Mouse (Mus musculus): ENCODE measurements around the gene 1810010H24Rik. TPM values are rescaled to one million over a fixed set of nuclear protein-coding genes. Genes with fewer than 3 reads are reported as not detected.
"Not testable (repeated sequence)": the region's sequence is repeated elsewhere in the genome, so short reads cannot be mapped to it uniquely, and the experiment has no call there.

1810010H24Rik gene
- polyA plus RNA-seq, 1 experiment from 2014 or later, result 3.4 TPM

DNA sequence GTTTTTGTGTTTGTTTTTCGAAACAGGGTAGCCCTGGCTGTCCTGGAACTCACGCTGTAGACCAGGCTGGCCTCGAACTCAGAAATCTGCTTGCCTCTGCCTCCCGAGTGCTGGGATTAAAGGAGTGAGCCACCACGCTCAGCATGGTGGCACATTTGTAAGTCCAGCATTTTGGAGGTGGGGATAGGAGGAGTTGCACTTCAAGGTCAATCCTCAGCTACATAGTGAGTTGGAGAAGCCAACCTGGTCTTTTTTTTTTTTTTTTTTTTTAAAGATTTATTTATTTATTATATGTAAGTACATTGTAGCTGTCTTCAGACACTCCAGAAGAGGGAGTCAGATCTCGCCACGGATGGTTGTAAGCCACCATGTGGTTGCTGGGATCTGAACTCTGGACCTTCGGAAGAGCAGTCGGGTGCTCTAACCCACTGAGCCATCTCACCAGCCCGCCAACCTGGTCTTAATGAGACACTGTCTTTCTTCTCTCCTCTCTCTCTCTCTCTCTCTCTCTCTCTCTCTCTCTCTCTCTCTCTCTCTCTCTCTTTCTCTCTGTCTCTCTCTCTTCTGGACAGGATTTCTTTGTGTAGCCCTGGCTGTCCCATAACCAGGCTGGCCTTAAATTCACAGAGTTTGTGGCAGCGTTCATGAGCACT, 9.8 kb upstream of the 1810010H24Rik start:
- not testable (repeated sequence) for H3K36me3 ChIP-seq; ATAC-seq (ENCODE audit: insufficient read depth, low FRiP score, low read depth); H3K27me3 ChIP-seq (replicated peaks); H3K9me3 ChIP-seq; H3K4me2 ChIP-seq; H3K27ac ChIP-seq; H3K4me3 ChIP-seq (replicated peaks); H3K4me1 ChIP-seq; H3K9ac ChIP-seq
- 69% methylated on average over 11 of the region's 11 CpGs for WGBS

DNA sequence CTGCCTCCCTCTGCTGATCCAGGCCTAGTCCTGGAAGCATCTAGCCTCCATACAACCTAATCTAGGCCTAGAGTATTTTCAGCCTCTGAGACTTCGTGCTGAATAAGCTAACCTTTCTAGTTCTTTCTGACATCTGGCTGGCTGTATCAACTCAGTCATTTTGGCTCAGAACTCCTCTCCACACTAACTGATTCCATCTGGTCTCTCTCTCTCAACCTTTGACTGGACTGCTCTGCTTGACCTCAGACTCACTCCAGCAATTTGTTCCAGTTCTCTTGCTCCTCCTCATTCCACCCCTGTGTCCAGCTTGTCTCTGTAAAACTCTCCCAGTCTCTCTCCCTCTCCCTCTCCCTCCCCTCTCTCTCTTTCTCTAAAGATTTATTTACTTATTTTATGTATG, 8.6 kb upstream of the 1810010H24Rik start:
- no peak for ATAC-seq (ENCODE audit: insufficient read depth, low FRiP score, low read depth)
- H3K4me1 ChIP-seq, result no peaks in the 10 kb centered on the region
- no peak overlapping the region for H3K27ac ChIP-seq
- no peak overlapping the region for H3K4me2 ChIP-seq
- H3K36me3 ChIP-seq, result no peaks in the 10 kb centered on the region
- 25% methylated on average over 1 of the region's 1 CpGs for WGBS
- no peaks in the 10 kb centered on the region for H3K9me3 ChIP-seq
- no peaks in the 10 kb centered on the region for H3K27me3 ChIP-seq (replicated peaks)
- no peak overlapping the region for H3K9ac ChIP-seq
- H3K4me3 ChIP-seq (replicated peaks), result no peak overlapping the region

DNA sequence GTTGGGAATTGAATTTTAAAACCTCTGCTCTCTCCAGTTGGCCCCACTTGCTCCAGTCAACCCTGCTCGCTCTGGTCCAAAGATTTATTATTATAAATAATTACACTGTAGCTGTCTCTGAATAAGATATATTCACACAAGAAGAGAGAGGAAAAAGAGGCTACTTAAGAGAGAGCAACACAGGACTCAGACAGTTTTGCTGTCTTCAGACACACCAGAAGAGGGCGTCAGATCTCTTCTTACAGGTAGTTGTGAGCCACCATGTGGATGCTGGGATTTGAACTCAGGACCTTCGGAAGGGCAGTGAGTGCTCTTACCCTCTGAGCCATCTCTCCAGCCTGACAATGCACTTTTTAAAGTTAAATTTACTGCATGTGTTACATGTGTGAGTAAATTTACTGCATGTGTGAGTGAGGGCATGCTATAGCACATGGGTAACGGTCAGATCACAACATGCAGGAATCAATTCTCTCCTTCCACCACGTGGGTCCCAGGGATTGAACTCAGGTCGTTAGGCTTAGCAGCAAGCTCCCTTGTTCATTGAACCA, 8.1 kb upstream of the 1810010H24Rik start:
- no peak overlapping the region for H3K27ac ChIP-seq
- H3K4me3 ChIP-seq (replicated peaks), result no peak overlapping the region
- H3K9me3 ChIP-seq, result no peaks in the 10 kb centered on the region
- no peak for ATAC-seq (ENCODE audit: insufficient read depth, low FRiP score, low read depth)
- H3K27me3 ChIP-seq (replicated peaks), result no peaks in the 10 kb centered on the region
- H3K4me1 ChIP-seq, result no peaks in the 10 kb centered on the region
- no peak overlapping the region for H3K9ac ChIP-seq
- 54% methylated on average over 6 of the region's 6 CpGs for WGBS
- H3K36me3 ChIP-seq, result no peaks in the 10 kb centered on the region
- H3K4me2 ChIP-seq, result no peak overlapping the region

DNA sequence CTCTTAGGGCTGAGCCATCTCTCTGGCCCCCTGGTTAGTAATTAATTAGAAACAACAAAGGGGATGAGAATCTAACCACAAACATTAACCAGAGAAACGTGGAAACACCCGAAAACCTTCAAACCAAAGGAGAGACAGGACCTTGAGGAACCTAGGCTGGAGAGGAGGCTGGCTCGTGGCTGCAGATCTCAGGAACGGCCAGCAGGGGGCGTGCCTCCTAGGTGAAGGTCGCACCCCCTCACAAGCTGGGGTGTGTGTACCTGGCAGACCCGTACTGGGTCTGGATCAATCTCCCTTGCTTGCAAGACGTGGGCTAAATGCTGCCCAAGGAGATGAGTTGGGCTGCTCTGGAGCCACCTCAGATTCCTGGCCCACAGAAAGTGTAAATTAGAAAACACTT, 6.9 kb upstream of the 1810010H24Rik start:
- H3K27ac ChIP-seq, result no peak overlapping the region
- H3K27me3 ChIP-seq (replicated peaks), result no peaks in the 10 kb centered on the region
- no peak overlapping the region for H3K4me2 ChIP-seq
- H3K9me3 ChIP-seq, result no peaks in the 10 kb centered on the region
- no peak overlapping the region for H3K9ac ChIP-seq
- no peaks in the 10 kb centered on the region for H3K36me3 ChIP-seq
- 30% methylated on average over 8 of the region's 8 CpGs for WGBS
- H3K4me1 ChIP-seq, result no peaks in the 10 kb centered on the region
- H3K4me3 ChIP-seq (replicated peaks), result no peak overlapping the region
- no peak for ATAC-seq (ENCODE audit: insufficient read depth, low FRiP score, low read depth)

DNA sequence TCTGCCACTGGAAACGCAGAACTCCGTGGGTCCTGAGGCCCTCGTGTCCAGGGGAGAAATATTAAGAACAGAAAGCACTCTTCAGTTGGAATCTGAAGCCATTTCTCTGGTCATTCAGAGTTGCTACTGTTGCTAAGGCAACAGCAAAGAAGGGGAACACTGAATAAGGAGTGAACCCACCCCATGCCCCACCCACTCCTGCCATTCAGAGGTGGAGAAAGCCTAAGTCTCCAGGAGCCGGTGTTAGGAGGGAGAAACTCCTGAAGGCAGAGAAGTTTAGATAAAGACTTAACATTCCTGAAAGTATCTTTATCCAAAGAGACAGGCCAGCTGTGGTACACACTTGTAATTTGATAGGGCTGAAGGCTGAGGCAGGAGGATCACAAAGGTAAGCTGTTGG, 6.2 kb upstream of the 1810010H24Rik start:
- Histone ChIP-seq H3K4me3 (replicated peaks) (no peak overlapping the region), H3K36me3 (no peaks in the 10 kb centered on the region), H3K9me3 (no peaks in the 10 kb centered on the region), H3K9ac (no peak overlapping the region), H3K4me1 (no peaks in the 10 kb centered on the region), H3K27me3 (replicated peaks) (no peaks in the 10 kb centered on the region), H3K4me2 (no peak overlapping the region), H3K27ac (no peak overlapping the region)
- no peak for ATAC-seq (ENCODE audit: insufficient read depth, low FRiP score, low read depth)
- 67% methylated on average over 4 of the region's 4 CpGs for WGBS

DNA sequence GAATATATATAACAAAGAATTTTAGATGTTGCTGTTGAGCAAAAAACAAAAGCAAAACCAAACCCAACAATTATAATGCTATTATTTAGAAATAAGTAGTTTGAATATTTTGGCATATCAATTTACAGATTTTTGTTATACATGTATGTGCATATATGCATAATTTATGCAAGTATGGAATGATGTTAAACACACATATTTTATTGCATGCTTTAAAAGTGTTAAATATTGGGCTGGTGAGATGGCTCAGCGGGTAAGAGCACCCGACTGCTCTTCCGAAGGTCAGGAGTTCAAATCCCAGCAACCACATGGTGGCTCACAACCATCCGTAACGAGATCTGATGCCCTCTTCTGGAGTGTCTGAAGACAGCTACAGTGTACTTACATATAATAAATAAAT, 5.8 kb upstream of the 1810010H24Rik start:
- H3K27me3 ChIP-seq (replicated peaks); H3K4me1 ChIP-seq; H3K27ac ChIP-seq; H3K9me3 ChIP-seq; H3K9ac ChIP-seq; H3K36me3 ChIP-seq; H3K4me3 ChIP-seq (replicated peaks); H3K4me2 ChIP-seq; ATAC-seq (ENCODE audit: insufficient read depth, low FRiP score, low read depth): not testable (repeated sequence)
- 88% methylated on average over 5 of the region's 5 CpGs for WGBS

DNA sequence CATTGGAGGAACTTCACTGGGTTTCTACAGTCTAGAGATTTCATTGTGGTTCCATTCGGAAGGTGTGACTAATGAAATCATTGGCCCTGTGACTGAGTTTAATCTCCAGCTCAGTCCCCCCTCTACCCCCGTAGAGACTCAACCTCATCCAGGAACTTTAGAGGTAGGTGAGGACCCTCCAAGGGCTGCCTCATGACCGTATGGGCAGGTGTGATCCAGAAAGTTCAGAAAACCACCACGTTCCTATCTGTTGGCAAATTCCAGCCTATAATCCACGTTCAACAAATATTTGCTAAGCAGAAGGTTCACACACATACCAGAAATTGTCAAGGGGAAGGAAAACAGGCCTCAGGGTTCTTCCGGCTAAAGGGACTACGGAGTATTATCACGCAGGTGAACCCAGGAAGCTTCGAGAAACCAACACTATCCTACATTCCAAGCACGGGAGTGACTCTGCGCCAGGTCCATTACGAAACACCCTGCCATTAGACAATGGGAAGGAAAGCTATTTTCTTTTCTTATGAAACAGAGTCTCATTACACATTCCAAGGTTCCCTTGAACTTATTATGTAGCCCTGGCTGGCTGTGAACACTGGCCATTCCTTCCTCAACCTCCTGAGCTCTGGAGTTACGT, 3.3 kb upstream of the 1810010H24Rik start:
- H3K27me3 ChIP-seq (replicated peaks), result no peaks in the 10 kb centered on the region
- H3K4me2 ChIP-seq, result no peak overlapping the region
- WGBS, result 69% methylated on average over 13 of the region's 13 CpGs
- H3K4me3 ChIP-seq (replicated peaks), result no peak overlapping the region
- peaks cover 17% of the 10 kb centered on the region for H3K4me1 ChIP-seq
- peak; percentile 27; the same call in 1 of the 2 replicates for ATAC-seq (ENCODE audit: insufficient read depth, low FRiP score, low read depth)
- no peak overlapping the region for H3K9ac ChIP-seq
- no peaks in the 10 kb centered on the region for H3K36me3 ChIP-seq
- H3K27ac ChIP-seq, result peak overlapping the region; percentile 32; the same call in 1 of the 2 replicates
- no peaks in the 10 kb centered on the region for H3K9me3 ChIP-seq

DNA sequence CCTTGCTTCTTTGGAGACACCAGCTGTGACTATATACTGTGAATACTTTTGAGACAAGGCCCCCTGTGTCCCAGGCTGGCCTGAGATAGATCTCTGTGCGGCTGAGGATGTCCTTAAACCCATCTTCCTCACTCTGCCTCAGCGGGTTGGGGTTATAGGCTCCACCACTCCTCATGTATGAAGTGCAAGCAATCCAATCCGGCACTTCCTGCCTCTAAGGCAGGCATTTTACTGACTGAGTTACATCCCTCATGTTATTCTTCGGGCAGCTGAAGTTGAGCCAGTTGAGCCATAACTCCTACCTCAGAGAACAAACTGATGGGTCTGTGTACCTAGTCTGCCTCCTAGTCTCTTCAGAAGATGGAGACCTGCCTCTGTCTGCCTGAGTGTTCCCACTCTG, 1.1 kb upstream of the 1810010H24Rik start:
- Histone ChIP-seq H3K27me3 (replicated peaks) (no peaks in the 10 kb centered on the region), H3K4me2 (peak overlapping the region; percentile 95; the same call in 1 of the 2 replicates), H3K4me3 (replicated peaks) (no peak overlapping the region), H3K36me3 (no peaks in the 10 kb centered on the region), H3K9me3 (no peaks in the 10 kb centered on the region), H3K9ac (no peak overlapping the region), H3K4me1 (peaks cover 20% of the 10 kb centered on the region), H3K27ac (no peak overlapping the region)
- no peak for ATAC-seq (ENCODE audit: insufficient read depth, low FRiP score, low read depth)
- 48% methylated on average over 4 of the region's 4 CpGs for WGBS

DNA sequence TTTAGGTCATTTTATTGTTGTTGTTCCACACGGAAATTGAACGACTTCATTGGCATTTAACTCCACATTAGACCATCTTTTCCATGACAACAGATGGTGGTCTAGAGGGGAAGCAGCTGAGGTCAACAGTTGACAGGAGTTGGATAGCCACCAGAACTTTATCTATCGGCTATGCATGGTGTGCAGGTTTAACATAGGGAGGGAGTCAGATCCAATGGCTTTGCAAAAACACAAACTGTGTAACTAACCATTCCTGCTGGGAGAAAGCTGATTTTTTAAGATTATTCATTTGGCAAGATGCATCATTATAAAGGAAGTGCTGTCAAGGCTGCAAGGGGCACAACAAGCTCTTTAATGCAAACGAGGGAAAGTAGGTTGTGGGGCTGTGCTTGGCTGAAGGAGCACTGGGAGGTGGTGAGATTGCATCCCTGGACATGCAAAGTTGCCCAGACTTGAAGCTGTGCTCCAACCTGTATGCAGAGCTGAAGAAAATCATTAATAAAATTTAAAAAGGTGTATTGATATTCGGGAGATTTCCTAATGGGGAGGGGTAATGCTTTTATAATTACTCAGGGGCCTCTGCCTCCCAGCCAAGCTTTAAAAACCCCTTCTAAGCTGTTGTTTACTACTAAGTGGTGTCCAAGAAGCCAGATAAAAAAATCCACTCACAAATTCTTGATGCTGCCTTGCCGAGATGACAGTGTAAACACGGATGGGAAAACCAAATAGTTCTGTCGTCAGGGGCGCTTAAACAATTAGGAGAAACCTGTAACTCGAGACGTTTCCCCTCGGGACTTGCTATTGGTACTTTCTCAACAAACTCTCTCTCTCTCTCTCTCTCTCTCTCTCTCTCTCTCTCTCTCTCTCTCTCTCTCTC, 1.3 kb downstream of the 1810010H24Rik start:
- Histone ChIP-seq H3K4me2 (peak overlapping the region; percentile 95), H3K36me3 (no peaks in the 10 kb centered on the region), H3K4me1 (peaks cover 20% of the 10 kb centered on the region), H3K9ac (no peak overlapping the region), H3K4me3 (replicated peaks) (peak overlapping the region; percentile 63), H3K27ac (0 out of 2 replicates have a peak overlapping the region, but pooled peaks have one; percentile 11), H3K9me3 (no peaks in the 10 kb centered on the region), H3K27me3 (replicated peaks) (no peaks in the 10 kb centered on the region)
- WGBS, result 9% methylated on average over 12 of the region's 12 CpGs
- no peak for ATAC-seq (ENCODE audit: insufficient read depth, low FRiP score, low read depth)

DNA sequence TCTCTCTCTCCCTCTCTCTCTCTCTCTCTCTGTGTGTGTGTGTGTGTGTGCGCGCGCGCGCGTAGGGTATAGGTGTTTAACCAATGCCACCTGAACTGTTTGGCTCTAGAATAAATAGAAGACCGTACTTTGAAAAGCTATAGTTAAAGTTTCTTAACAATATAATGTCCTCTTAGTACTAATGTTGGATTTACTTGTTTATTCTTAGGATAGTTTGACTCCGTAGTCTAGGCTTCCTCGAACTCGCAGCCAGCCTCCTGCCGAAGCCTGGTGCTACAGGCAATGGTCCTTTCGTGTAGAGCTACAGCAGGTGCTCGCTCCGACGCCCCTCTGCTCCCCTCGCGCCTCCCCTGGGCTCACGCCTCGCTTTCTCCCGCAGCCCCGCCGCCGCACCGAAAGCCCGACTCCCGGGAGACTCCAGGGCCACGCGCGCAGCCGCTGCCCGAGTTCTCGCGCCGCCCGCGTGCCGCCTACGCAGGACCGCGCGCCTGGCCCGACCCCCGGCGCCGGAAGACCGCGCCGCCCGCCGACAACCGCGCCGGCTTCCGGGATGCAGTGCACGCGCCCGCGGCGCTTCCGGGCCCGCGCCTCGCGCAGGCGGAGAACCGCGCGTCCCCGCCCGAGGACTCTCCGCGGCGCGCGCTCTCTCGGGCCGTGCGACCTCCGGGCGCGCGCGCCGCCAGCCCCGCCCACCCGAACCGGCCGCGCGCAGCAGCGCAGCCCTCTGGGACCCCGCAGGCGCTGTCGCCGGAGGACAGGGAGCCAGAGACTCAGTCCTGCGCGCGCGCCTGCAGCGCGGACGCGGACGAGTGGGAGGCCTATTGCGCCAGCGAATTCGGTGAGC, 2.2 kb downstream of the 1810010H24Rik start:
- under 1% methylated on average over 107 of the region's 107 CpGs for WGBS

DNA sequence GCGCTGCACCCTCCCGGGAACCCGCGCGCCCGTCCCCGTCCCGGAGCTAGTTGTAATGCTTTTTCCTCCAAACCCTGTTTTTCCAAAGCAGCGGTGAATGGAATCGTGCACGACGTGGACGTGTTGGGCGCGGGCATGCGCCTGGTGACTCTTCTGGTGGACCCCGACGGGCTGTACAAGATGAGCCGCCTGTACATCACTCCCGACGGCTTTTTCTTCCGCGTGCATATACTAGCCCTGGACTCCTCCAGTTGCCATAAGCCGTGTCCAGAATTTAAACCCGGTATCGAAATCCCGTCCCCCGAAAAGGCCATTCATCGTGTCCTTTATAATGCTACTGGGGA, 2.8 kb downstream of the 1810010H24Rik start:
- Histone ChIP-seq H3K27ac (peak overlapping the region; percentile 90), H3K9me3 (no peaks in the 10 kb centered on the region), H3K27me3 (replicated peaks) (no peaks in the 10 kb centered on the region), H3K9ac (peak overlapping the region; percentile 50), H3K36me3 (no peaks in the 10 kb centered on the region), H3K4me2 (peak overlapping the region; percentile 95), H3K4me3 (replicated peaks) (peak overlapping the region; percentile 63), H3K4me1 (peaks cover 20% of the 10 kb centered on the region)
- WGBS, result 3% methylated on average over 29 of the region's 29 CpGs
- ATAC-seq (ENCODE audit: insufficient read depth, low FRiP score, low read depth), result peak; percentile 50

More for the DNA sequence above, 2.2 kb downstream of the 1810010H24Rik start:
- Histone ChIP-seq H3K4me2 (peak overlapping the region; percentile 95), H3K27ac (peak overlapping the region; percentile 90), H3K4me3 (replicated peaks) (peak overlapping the region; percentile 63), H3K9ac (peak overlapping the region; percentile 68), H3K27me3 (replicated peaks) (no peaks in the 10 kb centered on the region), H3K9me3 (no peaks in the 10 kb centered on the region), H3K36me3 (no peaks in the 10 kb centered on the region), H3K4me1 (peaks cover 20% of the 10 kb centered on the region)
- peak; percentile 90 for ATAC-seq (ENCODE audit: insufficient read depth, low FRiP score, low read depth)
